Mouse (Mus musculus) left cerebral cortex, adult 6 months (tissue): ENCODE measurements around the gene Mindy1. TPM values are rescaled to one million over a fixed set of nuclear protein-coding genes. Genes with fewer than 3 reads are reported as not detected.

Experiments used
- long read RNA-seq, 2 experiments: library from polyadenylated mRNA; unstranded; transcript quantifications; one replicate each; pipeline ENCODE4 v2.0.0; 2019 to 2020
- polyA plus RNA-seq: library from polyadenylated mRNA; unstranded; fragments of <200 nt; fragmentation: Nextera tagmentation; gene quantifications from 2 replicates; pipeline ENCODE4 v1.2.3, GENCODE M21; 2021

Mindy1 gene
- 16.3 and 19.4 TPM in 2 replicates for polyA plus RNA-seq
- long read RNA-seq, experiment 1, transcript Mindy1-202 (10 exons, 2,827 nt) = major isoform, 39 of 67 reads
- long read RNA-seq, experiment 1, transcript Mindy1-201 (10 exons, 2,800 nt) = minor isoform, 5 of 67 reads
- long read RNA-seq, experiment 1, partial matches to known transcripts = 11 of 67 reads
- long read RNA-seq, experiment 1, other reads (novel, unspliced or antisense) = 10 of 67 reads
- long read RNA-seq, experiment 2, transcript Mindy1-202 (10 exons, 2,827 nt) = major isoform, 5 of 14 reads
- long read RNA-seq, experiment 2, partial matches to known transcripts = 5 of 14 reads
- long read RNA-seq, experiment 2, other reads (novel, unspliced or antisense) = 1 of 14 reads

DNA sequence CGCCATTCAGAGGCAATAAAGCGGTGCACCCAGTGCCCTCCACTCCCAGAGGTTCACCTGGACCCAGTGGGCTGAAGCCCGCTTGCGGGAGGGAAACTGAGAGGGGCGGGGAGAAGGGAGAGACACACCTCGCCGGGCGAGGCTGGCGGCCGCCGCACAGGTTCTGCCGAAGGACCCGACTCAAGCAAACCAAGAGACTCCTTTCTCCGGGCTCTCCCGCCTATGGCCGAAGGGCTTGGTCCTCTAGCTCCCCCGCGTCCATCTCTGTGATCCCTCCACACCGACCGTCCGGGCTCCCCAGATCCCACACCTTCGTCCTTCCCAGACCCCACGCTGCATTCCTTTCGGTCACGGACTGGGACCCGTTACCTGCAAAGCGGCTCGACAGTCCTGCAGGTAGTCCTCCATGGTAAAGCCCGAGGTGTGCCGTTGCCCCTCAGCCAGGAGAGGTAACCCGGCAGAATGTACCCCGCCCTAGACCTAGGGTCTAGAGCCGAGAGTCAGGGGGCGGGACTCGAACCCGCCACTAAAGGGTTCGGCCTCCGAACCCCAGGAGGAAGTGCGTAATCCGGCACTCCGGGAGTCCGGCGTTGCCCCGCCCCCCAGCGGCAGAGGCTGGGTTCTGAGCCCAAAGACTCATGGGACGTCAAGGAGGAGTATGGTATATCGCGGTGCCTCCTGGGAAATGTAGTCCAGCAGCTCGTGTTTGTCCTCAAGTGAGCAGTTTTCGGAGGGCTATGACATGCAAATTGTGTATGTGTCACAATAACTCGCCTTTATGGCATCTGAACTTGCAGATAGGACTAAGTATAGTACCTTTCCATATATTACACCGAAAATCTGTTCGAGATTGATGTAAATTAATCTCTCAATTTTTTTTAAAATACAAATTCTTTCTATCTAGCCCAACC, at the start of gene Mindy1, which contains the start of gene Prune1:
Gene Mindy1 (plus strand): TSS at position 130 of the 911 bp plus-strand sequence.
Gene Prune1 (minus strand): TSS at position 861 of the 911 bp plus-strand sequence.

DNA sequence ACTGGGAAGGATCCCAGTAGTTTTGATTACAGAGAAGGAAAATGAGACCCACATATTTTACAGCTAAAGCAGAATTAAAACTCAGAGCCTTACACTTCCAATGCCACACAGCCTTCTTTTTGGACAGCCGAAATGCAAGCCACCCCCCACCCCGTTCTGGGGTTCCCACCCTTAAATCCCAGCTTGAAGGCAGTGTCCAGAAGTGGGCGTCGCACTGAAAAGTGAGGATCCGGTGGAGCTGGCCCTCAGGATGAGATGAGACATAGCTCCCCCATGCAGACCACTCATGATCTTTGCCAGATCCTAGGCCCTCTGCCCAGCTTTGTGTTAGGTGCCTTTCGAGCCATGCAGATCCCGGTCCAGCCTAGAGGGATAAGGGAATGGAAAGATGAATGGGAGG, 39.6 kb upstream of the Mindy1 start, which contains the start of gene Gm128:
Gene Gm128 (minus strand): TSS at position 101 of the 400 bp plus-strand sequence.

DNA sequence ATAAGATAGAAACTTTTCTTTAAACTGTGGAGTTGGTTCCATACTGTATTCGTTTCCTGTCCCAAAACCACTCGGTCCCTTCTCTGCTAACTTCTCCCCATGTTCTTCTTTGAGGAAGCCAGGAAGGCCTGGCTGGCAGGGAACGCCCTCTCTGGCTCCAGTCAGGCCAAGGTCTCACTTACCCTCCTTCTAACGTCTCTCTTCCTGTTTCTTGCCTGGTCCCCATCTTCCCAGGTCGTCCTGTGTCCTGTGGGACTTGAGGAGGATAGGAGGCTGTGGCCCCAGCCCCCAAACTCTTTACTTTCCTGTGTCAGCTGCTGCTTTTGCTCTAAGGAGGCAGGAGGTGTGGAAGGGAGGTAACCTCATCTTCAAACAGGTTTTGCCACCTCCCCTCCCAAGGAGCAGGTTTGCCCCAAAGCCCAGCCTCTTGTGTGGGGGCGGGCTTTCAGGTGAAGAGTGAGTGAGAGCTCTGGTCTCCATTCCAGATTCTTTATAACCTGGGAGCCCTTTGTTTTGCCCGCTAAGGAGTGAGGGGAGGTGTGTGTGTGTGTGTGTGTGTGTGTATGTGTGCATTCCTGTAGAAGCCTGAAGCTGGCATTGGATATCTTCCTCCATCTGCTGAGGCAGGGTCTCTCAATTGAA, 30.2 kb upstream of the Mindy1 start, which contains the start of gene Bnipl:
Gene Bnipl (minus strand): TSS at position 411 of the 642 bp plus-strand sequence.

DNA sequence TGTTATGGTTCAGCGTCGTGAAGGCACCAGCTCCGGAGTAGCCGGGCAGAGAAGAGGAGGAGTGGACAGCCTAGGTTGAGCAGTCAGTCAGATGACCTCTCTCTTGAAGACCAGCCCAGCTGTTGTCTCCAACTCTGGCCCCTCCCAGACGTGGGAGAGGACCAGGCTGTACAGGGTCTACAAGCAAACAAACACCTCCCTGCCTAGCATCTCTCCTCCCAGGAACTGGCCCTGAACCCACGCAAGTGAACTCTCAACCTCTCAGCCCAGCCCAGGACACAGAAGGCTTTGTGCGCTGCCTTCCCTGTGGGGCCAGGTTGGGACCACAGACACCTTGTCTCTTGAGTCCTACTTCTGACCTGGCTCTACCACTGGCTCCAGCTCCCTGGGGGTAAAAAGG, 26.0 kb downstream of the Mindy1 start, which contains the start of gene Anxa9:
Gene Anxa9 (minus strand): TSS at position 77 of the 400 bp plus-strand sequence.

DNA sequence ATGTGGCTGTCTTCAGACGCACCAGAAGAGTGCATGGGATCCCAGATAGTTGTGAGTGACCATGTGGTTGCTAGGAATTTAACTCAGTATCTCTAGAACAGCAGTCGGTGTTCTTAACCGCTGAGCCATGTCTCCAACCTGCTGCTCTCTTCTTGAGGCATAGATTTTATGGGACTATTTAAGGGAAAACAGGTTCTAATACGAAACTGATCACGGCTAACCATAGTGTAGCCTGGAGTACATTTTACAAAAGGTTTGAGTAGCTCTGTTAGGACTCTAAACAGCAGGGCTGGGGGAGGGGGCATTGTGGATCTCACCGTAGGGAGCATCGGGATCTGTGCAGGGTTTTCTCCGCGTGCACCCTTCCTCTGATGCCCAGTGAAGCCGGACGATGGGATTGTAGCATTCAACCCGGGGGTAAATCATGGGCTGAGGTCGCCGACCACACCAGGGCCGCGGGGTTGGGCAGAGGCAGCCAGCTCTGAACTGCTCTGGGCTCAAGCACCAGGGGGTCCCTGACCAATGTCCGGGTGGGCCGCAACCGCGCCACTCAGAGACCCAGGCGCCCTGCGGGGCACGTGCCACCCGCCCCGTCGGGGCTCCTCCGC, 33.4 kb downstream of the Mindy1 start, which contains the start of gene Cers2:
Gene Cers2 (plus strand): TSS at position 306 of the 608 bp plus-strand sequence.

Other genes with a start within 250 kb of the Mindy1 start
- 194 and 247 TPM in 2 replicates for gene Psmd4, start 238.7 kb upstream of the Mindy1 start, polyA plus RNA-seq
- 7.9 and 12.4 TPM in 2 replicates for gene Pip5k1a, start 174.4 kb upstream of the Mindy1 start, polyA plus RNA-seq
- gene Vps72, start 170.3 kb upstream of the Mindy1 start, polyA plus RNA-seq = 42.8 and 51.5 TPM in 2 replicates
- gene Tmod4, start 156.9 kb upstream of the Mindy1 start, polyA plus RNA-seq = 0.14 and 0.18 TPM in 2 replicates
- gene Scnm1, start 147.3 kb upstream of the Mindy1 start, polyA plus RNA-seq = 63.0 and 67.8 TPM in 2 replicates
- gene Lysmd1, start 147.3 kb upstream of the Mindy1 start, polyA plus RNA-seq = 11.0 and 11.8 TPM in 2 replicates
- 2.5 and 3.2 TPM in 2 replicates for gene Tnfaip8l2, start 139.0 kb upstream of the Mindy1 start, polyA plus RNA-seq
- gene Sema6c, start 120.9 kb upstream of the Mindy1 start, polyA plus RNA-seq = 1.2 and 5.5 TPM in 2 replicates
- 0.60 TPM in 2 replicates for gene Gabpb2, start 63.4 kb upstream of the Mindy1 start, polyA plus RNA-seq
- gene Cdc42se1, start 52.6 kb upstream of the Mindy1 start, polyA plus RNA-seq = 58.2 and 71.3 TPM in 2 replicates
- gene Mllt11, start 49.2 kb upstream of the Mindy1 start, polyA plus RNA-seq = 282 and 287 TPM in 2 replicates
- gene Gm128, start 39.7 kb upstream of the Mindy1 start, polyA plus RNA-seq = 0.13 and 0.21 TPM in 2 replicates
- not detected in 2 replicates for gene Bnipl, start 30.2 kb upstream of the Mindy1 start, polyA plus RNA-seq
- gene Prune1, start 731 bp downstream of the Mindy1 start, polyA plus RNA-seq = 13.7 and 17.6 TPM in 2 replicates
- gene Anxa9, start 25.8 kb downstream of the Mindy1 start, polyA plus RNA-seq = 0.15 and 0.21 TPM in 2 replicates
- gene Cers2, start 33.4 kb downstream of the Mindy1 start, polyA plus RNA-seq = 37.2 and 43.9 TPM in 2 replicates
- gene Setdb1, start 75.9 kb downstream of the Mindy1 start, polyA plus RNA-seq = 7.5 and 9.8 TPM in 2 replicates
- not detected in 2 replicates for gene 4930558C23Rik, start 121.5 kb downstream of the Mindy1 start, polyA plus RNA-seq
- 3.6 and 3.9 TPM in 2 replicates for gene Arnt, start 153.0 kb downstream of the Mindy1 start, polyA plus RNA-seq
- 3.8 and 4.4 TPM in 2 replicates for gene Ctsk, start 217.9 kb downstream of the Mindy1 start, polyA plus RNA-seq
- 134 and 150 TPM in 2 replicates for gene Ctss, start 245.4 kb downstream of the Mindy1 start, polyA plus RNA-seq